In genomic region chr19:56105452-56106091, GRCm38 (mm10) we compare ENCODE assay signal across 8 mouse cellular contexts.
DNase-seq lines count a peak whose midpoint lies in the region; ATAC-seq and TF ChIP-seq lines count a peak whose summit lies in the region.

No protein-coding gene starts in this region.

- H3K4me1 ChIP-seq in midbrain, embryonic 12.5 days = peaks cover 13% of the 10 kb centered on the region
- no peaks in the 10 kb centered on the region for H3K4me1 ChIP-seq in thymus, adult 2 months (replicated peaks; ENCODE audit: control insufficient read depth, insufficient read depth, low read length)

- no peak for TF ChIP-seq CTCF in brain, embryonic 14.5 days (IDR thresholded peaks at IDR 0.05; ENCODE audit: borderline replicate concordance, extremely low read depth, insufficient read depth, insufficient read length)
- TF ChIP-seq CTCF in thymus, adult 2 months (IDR thresholded peaks at IDR 0.05; ENCODE audit: borderline replicate concordance, control insufficient read depth, extremely low read depth, insufficient read depth, low read length, poor library complexity) = no peak

- no peak overlapping the region for H3K4me2 ChIP-seq in midbrain, embryonic 12.5 days (replicated peaks)

- no peak overlapping the region for H3K4me3 ChIP-seq in midbrain, embryonic 12.5 days
- H3K4me3 ChIP-seq in thymus, adult 2 months (ENCODE audit: control insufficient read depth, insufficient read depth, low read length) = no peak overlapping the region

- WGBS in midbrain, embryonic 12.5 days = 59% methylated on average over 23 of the region's 23 CpGs
- 92% methylated on average over 23 of the region's 23 CpGs for WGBS in thymus, adult 2 months

- no peak for TF ChIP-seq POLR2A in brain, embryonic 14.5 days (IDR thresholded peaks at IDR 0.05; ENCODE audit: borderline replicate concordance, extremely low read depth, insufficient read depth, insufficient read length, poor library complexity, severe bottlenecking)
- TF ChIP-seq POLR2A in thymus, adult 2 months (IDR thresholded peaks at IDR 0.05; ENCODE audit: control insufficient read depth, extremely low read depth, insufficient read depth, low read length, poor library complexity) = no peak

- peak; percentile 72; the same call in 1 of the 2 replicates for ATAC-seq in midbrain, embryonic 12.5 days (ENCODE audit: low FRiP score, low read depth)

- H3K9ac ChIP-seq in midbrain, embryonic 12.5 days (replicated peaks) = 0 out of 2 replicates have a peak overlapping the region, but pooled peaks have one; percentile 1

- peaks cover 19% of the 10 kb centered on the region for H3K27me3 ChIP-seq in midbrain, embryonic 12.5 days
- H3K27me3 ChIP-seq in thymus, adult 2 months (ENCODE audit: control insufficient read depth, insufficient read depth, low read length) = no peaks in the 10 kb centered on the region

- no peaks in the 10 kb centered on the region for H3K36me3 ChIP-seq in midbrain, embryonic 12.5 days
- no peaks in the 10 kb centered on the region for H3K36me3 ChIP-seq in thymus, adult 2 months (ENCODE audit: control insufficient read depth, insufficient read depth, low read length)

- peak overlapping the region; percentile 30; the same call in 1 of the 2 replicates for H3K27ac ChIP-seq in midbrain, embryonic 12.5 days (replicated peaks)
- no peak overlapping the region for H3K27ac ChIP-seq in thymus, adult 2 months (ENCODE audit: control insufficient read depth, insufficient read depth, low read length)

- H3K9me3 ChIP-seq in midbrain, embryonic 12.5 days = peaks cover 8% of the 10 kb centered on the region; the same call in 1 of the 2 replicates

- DNase-seq in cerebellum, postnatal 14 days = peak; percentile 5 to 7
- no peak for DNase-seq in cerebellum, adult 9-10 months
- peak; percentile 53 for DNase-seq in brain, embryonic 14.5 days (ENCODE audit: low read depth)
- DNase-seq in kidney, adult 11 months = peak; percentile 19
- DNase-seq in thymus, adult 2 months = no peak
- no peak for DNase-seq in layer of hippocampus, adult 11-12 months (ENCODE audit: low spot score)
- DNase-seq in ovary, postnatal 36 days (ENCODE audit: low spot score) = no peak

Comparison
In these comparisons a context has a peak if more than half of its experiments do, and no peak if none do; other contexts are left out.
1. DNase-seq: peak in cerebellum, postnatal 14 days (2 of 2), brain, embryonic 14.5 days (single experiment) and kidney, adult 11 months (single experiment); none in cerebellum, adult 9-10 months (single experiment), thymus, adult 2 months (single experiment), layer of hippocampus, adult 11-12 months (single experiment) and ovary, postnatal 36 days (single experiment).